Mouse (Mus musculus) forebrain, embryonic 12.5 days (tissue): ENCODE measurements around the gene Sfrp4. TPM values are rescaled to one million over a fixed set of nuclear protein-coding genes. Genes with fewer than 3 reads are reported as not detected.

Experiments
- ATAC-seq: fragments of 200-750 bp; cut with Nextera tagmentation; 2 replicates; pipeline ENCODE4 v1.8.0; 2017; ENCODE audit warnings: moderate TSS enrichment; ENCODE audit not compliant: low FRiP score
- H3K27ac ChIP-seq: fragments of 300-500 bp; sonication (generic); 2 replicates; pipeline ENCODE4 v1.5.1; 2016; ENCODE audit warnings: mild to moderate bottlenecking
- H3K27me3 ChIP-seq: fragments of 300-500 bp; sonication (generic); 2 replicates; pipeline ENCODE4 v1.6.1; 2016; ENCODE audit warnings: mild to moderate bottlenecking
- H3K36me3 ChIP-seq: fragments of 300-500 bp; sonication (generic); replicated peaks from 2 replicates; pipeline ENCODE4 v1.6.1; 2016; ENCODE audit warnings: mild to moderate bottlenecking
- H3K4me1 ChIP-seq: fragments of 300-500 bp; sonication (generic); 2 replicates; pipeline ENCODE4 v1.6.1; 2016
- H3K4me2 ChIP-seq: fragments of 300-500 bp; sonication (generic); 2 replicates; pipeline ENCODE4 v1.6.1; 2016; ENCODE audit warnings: mild to moderate bottlenecking, moderate library complexity
- H3K4me3 ChIP-seq: fragments of 300-500 bp; sonication (generic); replicated peaks from 2 replicates; pipeline ENCODE4 v1.5.1; 2016; ENCODE audit warnings: mild to moderate bottlenecking
- H3K9ac ChIP-seq: fragments of 300-500 bp; sonication (generic); 2 replicates; pipeline ENCODE4 v1.6.1; 2016; ENCODE audit warnings: mild to moderate bottlenecking
- H3K9me3 ChIP-seq: fragments of 300-500 bp; sonication (generic); 2 replicates; pipeline ENCODE4 v1.6.1; 2016
- WGBS: fragments of 180-500 bp; shearing (Covaris S2); methylation state at CpG from one replicate; pipeline ENCODE4 v1.1.7; 2016; 5-methylcytosine and 5-hydroxymethylcytosine counted together
- polyA plus RNA-seq: library from polyadenylated mRNA; unstranded; fragments of >200 nt; fragmentation: Nextera tagmentation; extraction: Ambion mirVana; gene quantifications from 2 replicates; pipeline ENCODE4 v1.2.1, GENCODE M21; 2016

Gene Sfrp4
- polyA plus RNA-seq, 1 experiment from 2014 or later: 3.0 TPM

DNA sequence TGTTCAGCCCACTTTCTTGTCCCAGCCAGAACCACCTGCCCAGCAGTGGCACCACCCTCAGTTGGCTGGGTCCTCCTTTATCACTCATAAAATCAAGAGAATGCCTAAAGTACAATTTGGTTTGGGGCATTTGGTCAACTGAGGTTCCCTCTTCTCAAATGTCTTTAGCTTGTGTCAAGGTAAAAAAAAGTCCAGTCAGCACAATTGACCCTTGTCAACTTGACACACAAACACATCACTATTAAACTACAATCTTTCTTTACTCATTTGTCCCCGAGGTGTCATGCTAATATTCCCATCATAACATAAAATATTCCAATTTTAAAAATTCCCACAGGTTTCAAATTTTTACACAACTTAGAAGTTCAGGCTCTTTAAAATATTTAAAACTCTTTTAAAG lies 8.6 kb upstream of the Sfrp4 start:
- Histone ChIP-seq H3K9ac (no peak overlapping the region), H3K9me3 (no peaks in the 10 kb centered on the region), H3K27ac (no peak overlapping the region), H3K36me3 (0 out of 2 replicates have a peak, but pooled peaks cover 2% of the 10 kb centered on the region), H3K4me2 (no peak overlapping the region), H3K27me3 (no peaks in the 10 kb centered on the region), H3K4me3 (no peak overlapping the region), H3K4me1 (peaks cover 17% of the 10 kb centered on the region)
- ATAC-seq: no peak
- 91% methylated on average over 1 of the region's 1 CpGs for WGBS

GRCm38 (mm10) chr13:19618081-19618480 lies 4.8 kb upstream of the Sfrp4 start:
- Histone ChIP-seq H3K27me3 (no peaks in the 10 kb centered on the region; the same call in 1 of the 2 replicates), H3K27ac (no peak overlapping the region), H3K4me2 (peak overlapping the region; percentile 78; the same call in 1 of the 2 replicates), H3K9ac (no peak overlapping the region), H3K4me1 (peaks cover 13% of the 10 kb centered on the region), H3K36me3 (0 out of 2 replicates have a peak, but pooled peaks cover 2% of the 10 kb centered on the region), H3K9me3 (no peaks in the 10 kb centered on the region), H3K4me3 (no peak overlapping the region)
- ATAC-seq: no peak
- 90% methylated on average over 4 of the region's 4 CpGs for WGBS

GRCm38 (mm10) chr13:19618841-19619215 lies 4.1 kb upstream of the Sfrp4 start:
- Histone ChIP-seq H3K9ac (peak overlapping the region; percentile 84), H3K27me3 (peaks cover 6% of the 10 kb centered on the region; the same call in 1 of the 2 replicates), H3K4me3 (peak overlapping the region; percentile 64), H3K4me1 (peaks cover 21% of the 10 kb centered on the region), H3K27ac (peak overlapping the region; percentile 77; the same call in 1 of the 2 replicates), H3K36me3 (0 out of 2 replicates have a peak, but pooled peaks cover 2% of the 10 kb centered on the region), H3K4me2 (peak overlapping the region; percentile 78), H3K9me3 (no peaks in the 10 kb centered on the region)
- ATAC-seq: no peak; the same call in 1 of the 2 replicates
- WGBS: 0% methylated on average over 5 of the region's 5 CpGs

DNA sequence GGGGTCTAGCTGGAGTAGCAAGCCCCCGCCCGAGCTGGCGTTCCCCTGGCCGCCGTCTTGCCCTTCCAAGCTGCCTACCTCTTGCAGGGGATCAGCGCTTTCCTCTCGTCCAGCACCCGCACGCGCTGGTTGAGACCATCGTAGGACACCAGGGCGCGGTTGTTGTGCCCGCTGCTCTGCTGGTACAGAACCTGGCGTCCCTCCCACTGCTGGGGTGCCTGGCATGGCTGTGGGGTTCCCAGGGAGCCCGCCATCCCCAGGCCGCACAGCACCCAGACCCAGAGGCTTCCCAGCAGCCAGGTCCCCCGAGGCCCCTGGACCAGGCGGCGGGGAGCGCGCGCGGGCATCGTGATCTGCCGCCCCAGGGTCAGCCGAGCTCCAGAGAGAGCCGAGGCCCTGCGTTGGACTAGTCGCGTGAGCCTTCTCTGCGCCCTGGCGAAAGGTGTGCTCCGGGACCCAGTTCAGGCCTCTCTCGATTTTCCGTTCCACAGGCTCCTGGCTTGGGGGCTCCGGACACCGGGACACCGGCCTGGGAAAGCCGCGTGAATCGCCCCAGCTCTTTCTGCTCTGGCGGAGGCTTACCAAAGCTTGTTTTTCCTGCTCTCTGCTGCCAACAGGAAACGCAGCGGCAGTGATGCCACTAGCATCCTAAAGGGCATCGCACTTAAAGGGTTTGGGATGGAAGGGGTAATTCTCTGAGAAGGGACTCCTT lies 3.5 kb upstream of the Sfrp4 start, which contains the start of gene Epdr1:
Gene Epdr1 (minus strand): TSS at position 712 of the 712 bp plus-strand sequence.
- Histone ChIP-seq H3K9ac (peak within 1 kb of the TSS; percentile 84), H3K4me3 (peak within 1 kb of the TSS; percentile 64), H3K27ac (peak within 1 kb of the TSS; percentile 77), H3K4me1 (peaks cover 24% of the 10 kb centered on the region), H3K27me3 (peaks cover 11% of the 10 kb centered on the region; the same call in 1 of the 2 replicates), H3K4me2 (peak within 1 kb of the TSS; percentile 78), H3K36me3 (0 out of 2 replicates have a peak, but pooled peaks cover 2% of the 10 kb centered on the region), H3K9me3 (no peaks in the 10 kb centered on the region)
- under 1% methylated on average over 46 of the region's 46 CpGs for WGBS
- ATAC-seq: peak; percentile 79

- 22% methylated on average over 30 of the region's 30 CpGs for WGBS
- H3K27ac ChIP-seq: no peak overlapping the region
- peak; percentile 31 for ATAC-seq
- no peaks in the 10 kb centered on the region for H3K36me3 ChIP-seq
- H3K27me3 ChIP-seq: peaks cover 11% of the 10 kb centered on the region; the same call in 1 of the 2 replicates
- H3K4me2 ChIP-seq: peak overlapping the region; percentile 81
- H3K4me1 ChIP-seq: peaks cover 21% of the 10 kb centered on the region
- H3K4me3 ChIP-seq: peak overlapping the region; percentile 52
- peak overlapping the region; percentile 56 for H3K9ac ChIP-seq
- H3K9me3 ChIP-seq: no peaks in the 10 kb centered on the region
These were observed 463 bp downstream of the Sfrp4 start for GRCm38 (mm10) chr13:19623228-19623905.

GRCm38 (mm10) chr13:19624632-19625320 lies 1.9 kb downstream of the Sfrp4 start:
- Histone ChIP-seq H3K4me3 (no peak overlapping the region), H3K9ac (no peak overlapping the region), H3K4me1 (peaks cover 16% of the 10 kb centered on the region), H3K4me2 (0 out of 2 replicates have a peak overlapping the region, but pooled peaks have one; percentile 2), H3K27me3 (peaks cover 11% of the 10 kb centered on the region; the same call in 1 of the 2 replicates), H3K27ac (no peak overlapping the region), H3K36me3 (no peaks in the 10 kb centered on the region), H3K9me3 (no peaks in the 10 kb centered on the region)
- no peak for ATAC-seq
- 87% methylated on average over 11 of the region's 11 CpGs for WGBS

- ATAC-seq: no peak
- no peak overlapping the region for H3K27ac ChIP-seq
- H3K9ac ChIP-seq: no peak overlapping the region
- H3K9me3 ChIP-seq: no peaks in the 10 kb centered on the region
- 80% methylated on average over 1 of the region's 1 CpGs for WGBS
- H3K27me3 ChIP-seq: peaks cover 11% of the 10 kb centered on the region; the same call in 1 of the 2 replicates
- no peaks in the 10 kb centered on the region for H3K36me3 ChIP-seq
- H3K4me2 ChIP-seq: no peak overlapping the region
- peaks cover 16% of the 10 kb centered on the region for H3K4me1 ChIP-seq
- H3K4me3 ChIP-seq: no peak overlapping the region
These were observed 3.6 kb downstream of the Sfrp4 start for GRCm38 (mm10) chr13:19626473-19626872.

- Histone ChIP-seq H3K36me3 (no peaks in the 10 kb centered on the region), H3K4me3 (no peak overlapping the region), H3K27me3 (no peaks in the 10 kb centered on the region), H3K4me1 (no peaks in the 10 kb centered on the region), H3K4me2 (no peak overlapping the region), H3K27ac (no peak overlapping the region), H3K9ac (no peak overlapping the region), H3K9me3 (no peaks in the 10 kb centered on the region)
- no peak for ATAC-seq
- WGBS: 88% methylated on average over 5 of the region's 5 CpGs
These were observed 8.1 kb downstream of the Sfrp4 start for GRCm38 (mm10) chr13:19630768-19631709.

DNA sequence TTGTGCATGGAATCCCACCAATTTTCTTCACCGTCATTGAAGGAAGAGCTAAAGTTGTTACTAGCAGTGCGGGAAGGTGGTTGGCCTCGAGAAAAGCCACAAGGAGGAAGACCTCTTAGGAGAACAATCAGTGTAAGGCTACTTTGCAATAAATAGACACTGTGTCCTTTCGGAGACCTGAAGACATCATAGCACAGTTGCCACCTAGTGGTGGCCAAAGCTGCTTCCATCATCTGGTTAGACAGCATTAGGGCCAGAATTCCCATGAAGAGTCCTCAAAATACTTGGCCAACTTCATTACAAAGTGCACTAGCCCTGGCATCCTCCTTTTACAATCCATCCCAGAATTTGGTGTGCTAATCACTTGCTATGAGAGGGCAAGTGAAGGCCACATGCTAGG lies 13.2 kb downstream of the Sfrp4 start:
- Histone ChIP-seq H3K4me3 (no peak overlapping the region), H3K4me2 (no peak overlapping the region), H3K36me3 (no peaks in the 10 kb centered on the region), H3K27me3 (no peaks in the 10 kb centered on the region), H3K27ac (no peak overlapping the region), H3K9ac (no peak overlapping the region), H3K9me3 (no peaks in the 10 kb centered on the region), H3K4me1 (no peaks in the 10 kb centered on the region)
- ATAC-seq: no peak
- 83% methylated on average over 4 of the region's 4 CpGs for WGBS

DNA sequence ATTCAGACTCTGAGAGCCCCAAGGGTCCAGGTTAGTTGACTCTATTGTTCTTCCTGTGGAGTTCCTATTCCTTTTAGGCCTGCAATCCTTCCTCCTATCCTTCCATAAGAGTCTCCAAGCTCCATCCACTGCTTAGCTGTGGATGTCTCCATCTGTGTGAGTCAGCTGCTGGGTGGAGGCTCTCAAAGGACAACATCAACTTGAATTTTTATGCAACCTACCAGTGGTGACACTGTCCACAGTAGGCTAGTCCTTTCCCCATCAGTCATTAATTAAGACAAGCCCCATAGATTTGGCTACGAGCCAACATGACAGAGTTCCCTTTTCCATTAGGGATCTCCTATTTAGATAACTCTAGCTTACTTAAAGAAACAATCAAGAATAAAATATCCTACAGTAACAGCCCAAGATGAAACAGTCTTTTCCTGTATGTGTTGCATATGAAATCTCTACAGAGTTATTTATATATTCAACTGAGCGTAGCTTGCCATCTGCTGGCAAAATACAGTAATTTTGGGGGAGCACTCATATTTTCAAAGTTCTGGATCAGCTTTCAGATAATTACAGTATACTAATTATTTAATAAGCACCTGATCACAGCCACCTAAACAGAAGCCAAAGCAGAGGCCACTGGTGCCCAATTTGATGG lies 17.4 kb downstream of the Sfrp4 start:
- H3K4me1 ChIP-seq: no peaks in the 10 kb centered on the region
- no peak overlapping the region for H3K9ac ChIP-seq
- H3K27me3 ChIP-seq: no peaks in the 10 kb centered on the region
- H3K4me2 ChIP-seq: no peak overlapping the region
- H3K27ac ChIP-seq: no peak overlapping the region
- ATAC-seq: no peak
- no peaks in the 10 kb centered on the region for H3K9me3 ChIP-seq
- WGBS: 75% methylated on average over 2 of the region's 2 CpGs
- H3K4me3 ChIP-seq: no peak overlapping the region
- H3K36me3 ChIP-seq: no peaks in the 10 kb centered on the region

DNA sequence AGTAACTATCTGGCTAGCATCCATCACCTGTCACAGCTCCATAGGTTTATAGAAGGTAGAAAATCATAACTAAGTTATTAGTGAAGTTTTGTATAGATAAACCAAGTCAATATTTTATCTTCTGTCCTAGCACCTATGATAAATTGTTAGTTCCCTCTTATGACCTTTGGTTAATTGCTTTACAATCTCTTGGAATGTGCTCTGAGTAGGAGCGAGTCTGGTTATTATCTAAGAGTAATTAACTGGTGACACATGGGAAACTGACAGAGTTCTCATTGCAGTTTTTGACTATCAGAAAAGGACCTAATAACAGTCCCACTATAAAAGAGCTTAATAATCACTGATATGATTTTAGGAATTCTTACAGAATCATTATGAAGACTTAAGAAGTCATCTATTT lies 20.6 kb downstream of the Sfrp4 start:
- no peaks in the 10 kb centered on the region for H3K4me1 ChIP-seq
- H3K27me3 ChIP-seq: no peaks in the 10 kb centered on the region
- H3K9me3 ChIP-seq: no peaks in the 10 kb centered on the region
- 82% methylated on average over 1 of the region's 1 CpGs for WGBS
- no peak overlapping the region for H3K9ac ChIP-seq
- no peak for ATAC-seq
- no peak overlapping the region for H3K4me3 ChIP-seq
- H3K36me3 ChIP-seq: no peaks in the 10 kb centered on the region
- no peak overlapping the region for H3K27ac ChIP-seq
- no peak overlapping the region for H3K4me2 ChIP-seq
